Mouse (Mus musculus) liver, embryonic 12.5 days (tissue): ENCODE results near the gene Nasp. TPM values are rescaled to one million over a fixed set of nuclear protein-coding genes. Genes with fewer than 3 reads are reported as not detected.
A peak's percentile ranks its signal among the peaks of the same experiment; 100 is the strongest.

Experiments used
- ATAC-seq: fragments of 200-750 bp; cut with Nextera tagmentation; 2 replicates; pipeline ENCODE4 v1.8.0; 2017; ENCODE audit warnings: moderate number of reproducible peaks, mild to moderate bottlenecking, moderate library complexity
- H3K27ac ChIP-seq: fragments of 300-500 bp; sonication (generic); 2 replicates; pipeline ENCODE4 v1.5.1; 2016; ENCODE audit warnings: mild to moderate bottlenecking
- H3K27me3 ChIP-seq: fragments of 300-500 bp; sonication (generic); replicated peaks from 2 replicates; pipeline ENCODE4 v1.6.1; 2016; ENCODE audit warnings: mild to moderate bottlenecking, moderate library complexity
- H3K36me3 ChIP-seq: fragments of 300-500 bp; sonication (generic); 2 replicates; pipeline ENCODE4 v1.6.1; 2016; ENCODE audit warnings: mild to moderate bottlenecking, moderate library complexity
- H3K4me1 ChIP-seq: fragments of 300-500 bp; sonication (generic); 2 replicates; pipeline ENCODE4 v1.6.1; 2016
- H3K4me2 ChIP-seq: fragments of 300-500 bp; sonication (generic); 2 replicates; pipeline ENCODE4 v1.6.1; 2016; ENCODE audit warnings: mild to moderate bottlenecking, moderate library complexity
- H3K4me3 ChIP-seq: fragments of 300-500 bp; sonication (generic); 2 replicates; pipeline ENCODE4 v1.5.1; 2016; ENCODE audit warnings: mild to moderate bottlenecking, moderate library complexity
- H3K9ac ChIP-seq: fragments of 300-500 bp; sonication (generic); 2 replicates; pipeline ENCODE4 v1.6.1; 2016; ENCODE audit warnings: mild to moderate bottlenecking, moderate library complexity
- H3K9me3 ChIP-seq: fragments of 300-500 bp; sonication (generic); replicated peaks from 2 replicates; pipeline ENCODE4 v1.6.1; 2016; ENCODE audit warnings: mild to moderate bottlenecking, moderate library complexity
- WGBS: fragments of 180-500 bp; shearing (Covaris S2); methylation state at CpG from one replicate; pipeline ENCODE4 v1.1.7; 2016; ENCODE audit not compliant: insufficient replicate concordance; 5-methylcytosine and 5-hydroxymethylcytosine counted together
- polyA plus RNA-seq: library from polyadenylated mRNA; unstranded; fragments of >200 nt; fragmentation: Nextera tagmentation; extraction: Ambion mirVana; gene quantifications from 2 replicates; pipeline ENCODE4 v1.2.1, GENCODE M21; 2016

The Nasp gene
- polyA plus RNA-seq, 1 experiment from 2014 or later: 95.8 TPM

GRCm38 (mm10) chr4:116655658-116656057, 27.9 kb upstream of the Nasp start:
- no peak for ATAC-seq
- peaks cover 25% of the 10 kb centered on the region for H3K4me1 ChIP-seq
- no peak overlapping the region for H3K4me2 ChIP-seq
- no peaks in the 10 kb centered on the region for H3K27me3 ChIP-seq
- H3K27ac ChIP-seq: no peak overlapping the region
- H3K9ac ChIP-seq: no peak overlapping the region
- H3K4me3 ChIP-seq: no peak overlapping the region
- WGBS: 62% methylated on average over 3 of the region's 3 CpGs
- no peaks in the 10 kb centered on the region for H3K9me3 ChIP-seq
- no peaks in the 10 kb centered on the region for H3K36me3 ChIP-seq

DNA sequence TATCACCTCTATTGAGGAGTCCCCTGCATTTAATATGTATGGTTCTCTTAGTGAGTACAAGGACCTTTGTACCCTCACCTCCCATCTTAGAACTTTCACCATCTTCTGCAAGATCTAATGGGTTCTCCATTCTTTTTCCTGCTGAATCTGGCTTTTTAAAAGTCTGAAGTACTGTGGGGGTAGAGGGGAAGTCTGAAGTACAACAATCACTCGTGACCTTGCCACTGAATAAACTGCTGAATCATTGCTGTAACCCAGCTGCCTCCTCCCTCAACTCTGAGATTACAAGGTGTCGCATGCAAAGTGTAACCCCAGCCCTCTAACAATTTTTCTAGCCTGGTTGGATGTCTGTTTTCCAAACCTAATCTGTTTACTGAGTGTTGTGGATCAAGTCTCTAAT, 27.4 kb upstream of the Nasp start:
- peaks cover 28% of the 10 kb centered on the region for H3K4me1 ChIP-seq
- 6% methylated on average over 2 of the region's 2 CpGs for WGBS
- no peaks in the 10 kb centered on the region for H3K36me3 ChIP-seq
- no peak overlapping the region for H3K9ac ChIP-seq
- no peaks in the 10 kb centered on the region for H3K27me3 ChIP-seq
- no peak overlapping the region for H3K4me3 ChIP-seq
- no peaks in the 10 kb centered on the region for H3K9me3 ChIP-seq
- ATAC-seq: no peak
- H3K4me2 ChIP-seq: no peak overlapping the region
- no peak overlapping the region for H3K27ac ChIP-seq

DNA sequence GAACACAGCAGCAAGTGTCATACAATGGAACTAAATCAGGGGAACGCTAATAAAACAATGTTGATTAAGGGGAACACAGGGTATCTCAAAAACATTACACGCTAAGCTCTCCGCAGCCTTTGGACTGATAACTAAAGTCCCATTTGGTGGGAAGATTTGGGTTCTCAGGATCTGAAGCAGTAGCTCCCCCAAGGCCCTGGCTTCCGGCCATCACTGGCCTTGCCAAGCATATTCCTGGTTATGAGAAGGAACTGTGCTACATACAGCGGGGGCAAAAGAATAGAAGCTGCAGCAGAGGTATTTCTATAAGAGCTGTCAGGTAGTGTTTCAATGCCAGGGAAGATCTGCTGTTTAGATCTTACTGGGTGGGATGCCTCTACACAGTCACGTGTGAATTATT, 25.5 kb upstream of the Nasp start:
- WGBS: 78% methylated on average over 6 of the region's 6 CpGs
- H3K36me3 ChIP-seq: peaks cover 15% of the 10 kb centered on the region
- H3K4me2 ChIP-seq: no peak overlapping the region
- no peak for ATAC-seq
- H3K9ac ChIP-seq: no peak overlapping the region
- no peaks in the 10 kb centered on the region for H3K27me3 ChIP-seq
- no peak overlapping the region for H3K27ac ChIP-seq
- H3K9me3 ChIP-seq: no peaks in the 10 kb centered on the region
- no peak overlapping the region for H3K4me3 ChIP-seq
- peaks cover 46% of the 10 kb centered on the region for H3K4me1 ChIP-seq

DNA sequence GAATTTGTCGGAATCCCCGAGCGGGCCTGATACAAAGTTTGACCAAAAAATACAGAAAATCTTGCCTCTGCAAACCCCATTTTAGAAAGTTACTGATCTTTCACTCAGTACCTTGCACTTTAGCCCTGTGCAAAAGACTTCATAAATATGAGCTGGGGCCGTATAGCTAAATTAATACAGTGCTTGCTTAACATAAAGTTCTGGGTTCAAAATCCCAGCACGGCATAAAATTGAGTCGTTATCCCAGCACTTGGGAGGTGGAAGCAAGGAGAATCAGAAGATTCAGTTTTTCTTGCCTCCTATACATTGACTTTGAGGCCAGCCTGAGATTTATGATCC, 24.0 kb upstream of the Nasp start:
- 10% methylated on average over 6 of the region's 6 CpGs for WGBS
- H3K27ac ChIP-seq: peak overlapping the region; percentile 79; the same call in 1 of the 2 replicates
- peaks cover 27% of the 10 kb centered on the region for H3K36me3 ChIP-seq
- H3K9ac ChIP-seq: peak overlapping the region; percentile 77
- H3K4me2 ChIP-seq: peak overlapping the region; percentile 67
- no peaks in the 10 kb centered on the region for H3K9me3 ChIP-seq
- no peak for ATAC-seq
- H3K4me3 ChIP-seq: peak overlapping the region; percentile 75
- H3K27me3 ChIP-seq: no peaks in the 10 kb centered on the region
- peaks cover 58% of the 10 kb centered on the region for H3K4me1 ChIP-seq

DNA sequence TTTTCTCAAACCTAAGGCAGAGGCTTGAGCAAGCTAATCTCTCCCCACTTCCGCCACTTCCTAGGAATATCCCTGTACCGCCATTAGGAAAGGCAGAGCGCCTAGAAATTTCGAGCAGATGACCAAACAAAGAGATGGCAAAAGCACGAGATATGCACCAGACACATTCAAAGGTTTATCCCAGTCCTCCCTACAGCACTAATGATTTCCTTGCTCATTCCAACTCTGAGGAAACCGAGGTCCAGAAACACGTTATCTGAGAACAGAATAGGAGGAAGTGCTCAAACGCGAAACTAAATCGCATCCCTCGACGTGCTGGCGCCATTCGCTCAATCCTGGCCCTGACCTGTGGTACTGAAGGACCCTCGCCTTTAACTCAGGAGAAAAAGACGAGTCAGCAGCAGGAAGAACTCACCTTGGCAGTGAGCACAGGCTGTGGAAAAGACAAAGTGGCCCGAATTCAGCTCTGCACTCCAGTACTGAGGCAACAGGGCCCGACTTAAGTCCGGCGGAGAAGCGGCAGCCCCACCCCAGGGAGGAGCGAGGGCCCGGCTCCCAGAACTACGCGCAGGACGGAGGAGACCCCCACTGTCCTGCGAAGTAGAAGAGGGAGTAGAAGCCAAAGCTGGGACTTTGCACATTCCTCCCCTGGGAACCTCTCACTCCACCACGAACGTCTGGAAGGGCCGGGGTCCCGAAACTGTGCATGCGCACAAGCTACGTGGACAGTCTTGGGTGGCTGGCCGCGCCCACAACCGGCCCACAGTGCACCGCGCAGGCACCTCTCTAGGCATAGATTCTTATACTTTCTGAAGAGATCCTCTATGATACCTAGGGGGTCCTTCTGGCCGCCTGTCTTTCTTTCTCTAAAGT, 23.4 kb upstream of the Nasp start, which contains the start of gene Akr1a1:
Gene Akr1a1 (minus strand): TSS at position 757 of the 873 bp plus-strand sequence.
- H3K9ac ChIP-seq: peak within 1 kb of the TSS; percentile 77
- under 1% methylated on average over 39 of the region's 39 CpGs for WGBS
- H3K27ac ChIP-seq: peak within 1 kb of the TSS; percentile 79
- no peaks in the 10 kb centered on the region for H3K27me3 ChIP-seq
- H3K4me1 ChIP-seq: peaks cover 60% of the 10 kb centered on the region
- ATAC-seq: peak; percentile 95
- peaks cover 33% of the 10 kb centered on the region for H3K36me3 ChIP-seq
- H3K4me2 ChIP-seq: peak within 1 kb of the TSS; percentile 67
- peak within 1 kb of the TSS; percentile 75 for H3K4me3 ChIP-seq
- H3K9me3 ChIP-seq: no peaks in the 10 kb centered on the region

GRCm38 (mm10) chr4:116650365-116650764, 22.6 kb upstream of the Nasp start:
- H3K4me3 ChIP-seq: peak overlapping the region; percentile 75
- H3K9ac ChIP-seq: peak overlapping the region; percentile 77
- WGBS: 22% methylated on average over 5 of the region's 5 CpGs
- peak overlapping the region; percentile 79 for H3K27ac ChIP-seq
- H3K36me3 ChIP-seq: peaks cover 41% of the 10 kb centered on the region
- no peaks in the 10 kb centered on the region for H3K27me3 ChIP-seq
- peaks cover 52% of the 10 kb centered on the region for H3K4me1 ChIP-seq
- H3K9me3 ChIP-seq: no peaks in the 10 kb centered on the region
- ATAC-seq: no peak
- peak overlapping the region; percentile 67 for H3K4me2 ChIP-seq

DNA sequence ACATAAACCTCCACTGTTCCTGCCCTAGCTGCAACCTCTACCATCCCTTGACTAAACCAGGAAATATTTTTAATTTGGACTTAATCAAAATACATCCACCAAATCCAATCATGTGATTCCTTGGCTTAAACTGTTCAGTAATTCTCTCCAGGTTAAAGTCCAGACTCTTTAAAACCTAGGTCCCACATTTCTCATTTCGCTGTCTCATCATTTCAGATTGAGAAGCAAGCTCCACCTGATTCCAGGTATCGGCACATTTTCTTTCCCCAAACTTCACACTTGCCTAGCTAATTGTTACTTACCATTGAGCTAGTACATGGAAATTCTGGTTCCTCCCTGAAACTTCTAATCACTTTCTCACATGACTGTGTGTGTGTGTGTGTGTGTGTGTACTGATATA, 21.7 kb upstream of the Nasp start:
- Histone ChIP-seq H3K4me3 (peak overlapping the region; percentile 75; the same call in 1 of the 2 replicates), H3K9ac (no peak overlapping the region), H3K36me3 (peaks cover 51% of the 10 kb centered on the region), H3K4me2 (peak overlapping the region; percentile 67), H3K4me1 (peaks cover 44% of the 10 kb centered on the region), H3K27ac (no peak overlapping the region), H3K9me3 (no peaks in the 10 kb centered on the region), H3K27me3 (no peaks in the 10 kb centered on the region)
- no peak for ATAC-seq
- 82% methylated on average over 2 of the region's 2 CpGs for WGBS

DNA sequence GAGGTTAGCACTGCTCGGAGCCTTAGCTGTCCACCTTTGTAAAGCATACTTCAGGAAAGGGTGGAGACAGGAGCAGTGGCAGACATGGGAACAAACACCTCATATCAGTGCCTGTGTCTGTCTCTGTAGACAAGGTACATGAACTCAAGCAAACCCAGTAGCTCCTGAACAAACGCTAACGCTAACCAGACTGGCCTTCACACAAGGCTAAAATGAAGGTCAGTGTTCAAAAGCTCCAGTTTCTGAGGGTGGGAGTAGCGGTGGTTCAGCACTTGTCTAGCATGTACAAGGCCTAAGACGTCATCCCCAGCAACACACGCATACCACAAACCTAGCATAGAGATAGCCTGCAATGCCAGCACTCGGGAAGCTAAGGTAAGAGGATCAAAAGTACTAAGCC, 17.9 kb upstream of the Nasp start:
- no peak for ATAC-seq
- H3K4me2 ChIP-seq: no peak overlapping the region
- no peak overlapping the region for H3K27ac ChIP-seq
- no peak overlapping the region for H3K4me3 ChIP-seq
- no peaks in the 10 kb centered on the region for H3K9me3 ChIP-seq
- H3K36me3 ChIP-seq: peaks cover 84% of the 10 kb centered on the region
- H3K4me1 ChIP-seq: peaks cover 38% of the 10 kb centered on the region
- no peak overlapping the region for H3K9ac ChIP-seq
- H3K27me3 ChIP-seq: no peaks in the 10 kb centered on the region
- WGBS: 81% methylated on average over 7 of the region's 7 CpGs

DNA sequence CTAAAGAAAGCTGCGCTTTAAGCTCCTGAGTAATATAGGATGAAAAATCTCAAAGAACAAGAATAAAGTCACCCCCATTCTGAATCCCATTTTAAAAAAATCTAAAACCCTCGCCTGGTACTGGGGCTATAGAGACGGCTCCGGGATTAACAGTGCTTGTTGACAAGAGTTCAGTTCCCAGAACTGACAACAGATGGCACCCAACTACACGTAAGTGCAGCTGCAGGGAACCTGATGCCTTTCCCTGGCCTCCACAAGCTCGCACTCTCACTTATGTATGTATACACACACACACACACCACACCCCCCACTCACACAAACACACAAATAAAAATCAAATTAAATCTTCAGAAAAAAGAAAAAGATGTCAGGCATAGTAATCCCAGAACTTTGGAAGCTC, 16.6 kb upstream of the Nasp start:
- Histone ChIP-seq H3K27me3 (no peaks in the 10 kb centered on the region), H3K4me2 (no peak overlapping the region), H3K4me3 (no peak overlapping the region), H3K9ac (no peak overlapping the region), H3K9me3 (no peaks in the 10 kb centered on the region), H3K4me1 (peaks cover 28% of the 10 kb centered on the region), H3K36me3 (peaks cover 92% of the 10 kb centered on the region), H3K27ac (no peak overlapping the region)
- WGBS: 57% methylated on average over 6 of the region's 6 CpGs
- peak; percentile 46; the same call in 1 of the 2 replicates for ATAC-seq

- WGBS: 92% methylated on average over 1 of the region's 1 CpGs
Observed at GRCm38 (mm10) chr4:116642071-116642470, 14.3 kb upstream of the Nasp start.

GRCm38 (mm10) chr4:116638821-116639220, 11.1 kb upstream of the Nasp start:
- WGBS: 88% methylated on average over 6 of the region's 6 CpGs
- no peak overlapping the region for H3K9ac ChIP-seq
- H3K27me3 ChIP-seq: no peaks in the 10 kb centered on the region
- H3K36me3 ChIP-seq: peaks cover 92% of the 10 kb centered on the region
- no peak overlapping the region for H3K27ac ChIP-seq
- ATAC-seq: no peak
- H3K9me3 ChIP-seq: no peaks in the 10 kb centered on the region
- H3K4me1 ChIP-seq: no peaks in the 10 kb centered on the region
- H3K4me3 ChIP-seq: no peak overlapping the region
- no peak overlapping the region for H3K4me2 ChIP-seq

More at GRCm38 (mm10) chr4:116642071-116642470, 14.3 kb upstream of the Nasp start:
- Histone ChIP-seq H3K27me3 (no peaks in the 10 kb centered on the region), H3K36me3 (peaks cover 92% of the 10 kb centered on the region), H3K4me2 (no peak overlapping the region), H3K4me1 (0 out of 2 replicates have a peak, but pooled peaks cover 6% of the 10 kb centered on the region), H3K27ac (no peak overlapping the region), H3K9me3 (no peaks in the 10 kb centered on the region), H3K9ac (no peak overlapping the region), H3K4me3 (no peak overlapping the region)
- ATAC-seq: no peak

GRCm38 (mm10) chr4:116635197-116635596, 7.5 kb upstream of the Nasp start:
- H3K36me3 ChIP-seq: peaks cover 59% of the 10 kb centered on the region
- no peak overlapping the region for H3K4me2 ChIP-seq
- no peak overlapping the region for H3K9ac ChIP-seq
- H3K4me1 ChIP-seq: no peaks in the 10 kb centered on the region
- H3K4me3 ChIP-seq: no peak overlapping the region
- 88% methylated on average over 1 of the region's 1 CpGs for WGBS
- ATAC-seq: no peak
- H3K27ac ChIP-seq: no peak overlapping the region
- no peaks in the 10 kb centered on the region for H3K27me3 ChIP-seq
- no peaks in the 10 kb centered on the region for H3K9me3 ChIP-seq
